Mouse (Mus musculus) forelimb bud, embryonic 11.5 days (tissue): Measurements from ENCODE around the gene Efnb2.

Source experiments
- DNase-seq: peaks from one replicate; pipeline ENCODE4 v3.0.0-alpha.2; 2012; ENCODE audit warnings: low read depth, low spot score

The Efnb2 gene

GRCm38 (mm10) chr8:8661103-8661758 lies at the start of gene Efnb2:
Gene Efnb2, minus strand, starts transcription at chr8:8661242.
- peak; percentile 96 for DNase-seq

- DNase-seq: no peak
These were observed 43.8 kb upstream of the Efnb2 start for GRCm38 (mm10) chr8:8704813-8705212.

- no peak for DNase-seq
These were observed 42.6 kb upstream of the Efnb2 start for GRCm38 (mm10) chr8:8703668-8704067.

- no peak for DNase-seq
These were observed 39.8 kb upstream of the Efnb2 start for GRCm38 (mm10) chr8:8700821-8701220.

GRCm38 (mm10) chr8:8700229-8700628 lies 39.2 kb upstream of the Efnb2 start:
- DNase-seq: no peak

- DNase-seq: peak; percentile 93
These were observed 29.4 kb upstream of the Efnb2 start, which contains the start of gene Arglu1 for GRCm38 (mm10) chr8:8690146-8691092. Gene Arglu1, minus strand, starts transcription at chr8:8690521.

GRCm38 (mm10) chr8:8689454-8690145 lies 28.6 kb upstream of the Efnb2 start:
- peak; percentile 38 for DNase-seq

- DNase-seq: no peak
These were observed 27.9 kb upstream of the Efnb2 start for GRCm38 (mm10) chr8:8688823-8689453.

GRCm38 (mm10) chr8:8685517-8685916 lies 24.5 kb upstream of the Efnb2 start:
- no peak for DNase-seq

- DNase-seq: no peak
These were observed 21.7 kb upstream of the Efnb2 start for GRCm38 (mm10) chr8:8682697-8683096.

- no peak for DNase-seq
These were observed 17.2 kb upstream of the Efnb2 start for GRCm38 (mm10) chr8:8678236-8678635.

- DNase-seq: no peak
These were observed 13.8 kb upstream of the Efnb2 start for GRCm38 (mm10) chr8:8674864-8675263.

- DNase-seq: peak; percentile 93
These were observed 707 bp upstream of the Efnb2 start for GRCm38 (mm10) chr8:8661759-8662138.

GRCm38 (mm10) chr8:8660307-8661098 lies 539 bp downstream of the Efnb2 start:
- no peak for DNase-seq

- no peak for DNase-seq
These were observed 1.3 kb downstream of the Efnb2 start for GRCm38 (mm10) chr8:8659503-8660306.

- peak; percentile 86 for DNase-seq
These were observed 2.4 kb downstream of the Efnb2 start for GRCm38 (mm10) chr8:8658426-8659224.

- no peak for DNase-seq
These were observed 3.2 kb downstream of the Efnb2 start for GRCm38 (mm10) chr8:8657692-8658355.

GRCm38 (mm10) chr8:8656578-8657441 lies 4.2 kb downstream of the Efnb2 start:
- DNase-seq: no peak
